Mouse (Mus musculus) spleen, postnatal 10 days (tissue): ENCODE results near the gene Metap1.

Source experiments
- DNase-seq, 2 experiments: peaks; one replicate each; pipeline ENCODE4 v3.0.0; 2021 to 2022; ENCODE audit warnings: low spot score in 2 of 2

The Metap1 gene

DNA sequence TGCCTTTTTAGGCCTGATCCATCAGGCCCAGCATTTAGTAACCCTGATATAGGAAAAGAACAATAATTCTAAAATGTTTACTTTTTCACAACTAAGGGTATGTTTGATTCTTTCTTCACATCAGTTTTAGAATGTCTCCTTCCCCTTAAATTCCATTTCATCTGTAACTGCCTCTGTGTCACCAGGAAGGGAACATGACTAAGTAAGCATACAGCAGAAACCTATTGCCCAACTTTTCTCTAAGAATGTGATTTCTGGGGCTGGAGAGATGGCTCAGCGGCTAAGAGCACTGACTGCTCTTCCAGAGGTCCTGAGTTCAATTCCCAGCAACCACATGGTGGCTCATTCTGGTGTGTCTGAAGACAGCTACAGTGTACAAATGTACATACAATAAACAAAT, 35.1 kb downstream of the Metap1 start:
- DNase-seq, result no peak

DNA sequence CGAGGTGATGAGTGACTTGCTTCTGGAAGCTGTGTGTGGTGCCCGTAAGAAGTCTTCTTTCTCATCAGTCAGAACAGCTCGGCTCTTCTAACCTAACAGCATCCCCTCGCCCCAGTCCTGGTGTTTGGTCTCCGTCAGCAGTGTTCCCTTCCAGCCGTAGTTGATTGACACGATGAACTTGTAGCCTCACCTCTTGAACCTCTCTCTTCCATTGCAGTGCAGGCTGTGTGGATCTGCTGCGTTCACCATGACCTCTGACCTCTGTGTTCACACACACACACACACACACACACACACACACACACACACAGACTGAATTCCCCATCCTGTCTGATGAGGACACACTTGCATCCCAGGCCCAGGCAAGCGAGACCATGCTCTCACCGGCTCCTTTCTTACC, 37.1 kb downstream of the Metap1 start:
- no peak for DNase-seq

DNA sequence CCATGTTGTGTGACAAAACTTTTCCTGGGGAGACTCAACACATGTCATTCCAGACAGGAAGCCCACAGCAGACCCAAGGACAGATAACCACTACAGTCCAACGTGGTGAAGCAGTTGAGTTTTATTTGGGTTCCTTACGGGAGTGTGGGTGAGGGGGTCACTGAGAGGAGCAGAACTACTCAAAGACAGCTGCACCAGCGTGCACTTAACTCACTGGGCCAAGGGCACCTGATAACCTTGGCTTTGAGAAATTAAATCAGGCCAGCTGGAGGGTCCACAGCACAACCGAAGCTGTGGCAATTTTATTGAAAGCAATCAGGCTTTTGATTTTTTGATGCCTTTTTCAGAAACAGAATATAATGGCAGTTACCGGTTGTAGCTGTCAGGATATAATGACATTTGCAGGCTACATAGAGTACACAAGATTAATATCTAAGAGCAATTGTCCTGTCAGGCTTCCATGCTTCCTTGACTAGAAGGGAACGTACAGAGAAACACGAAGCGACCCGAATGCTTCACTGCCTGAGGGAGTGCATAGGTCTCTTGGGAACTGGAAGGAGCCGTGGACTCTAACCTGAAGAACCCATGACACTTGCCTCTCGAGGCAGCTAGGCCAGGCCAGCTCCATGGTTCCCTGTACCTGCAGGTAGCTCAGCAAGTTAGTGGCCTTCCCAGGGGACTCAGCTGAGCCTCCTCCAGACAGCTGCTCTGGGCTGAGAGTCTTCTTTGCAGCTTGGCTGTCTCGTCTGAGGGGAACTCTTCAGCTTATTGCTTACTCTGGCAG, 41.0 kb downstream of the Metap1 start:
- DNase-seq, result no peak

DNA sequence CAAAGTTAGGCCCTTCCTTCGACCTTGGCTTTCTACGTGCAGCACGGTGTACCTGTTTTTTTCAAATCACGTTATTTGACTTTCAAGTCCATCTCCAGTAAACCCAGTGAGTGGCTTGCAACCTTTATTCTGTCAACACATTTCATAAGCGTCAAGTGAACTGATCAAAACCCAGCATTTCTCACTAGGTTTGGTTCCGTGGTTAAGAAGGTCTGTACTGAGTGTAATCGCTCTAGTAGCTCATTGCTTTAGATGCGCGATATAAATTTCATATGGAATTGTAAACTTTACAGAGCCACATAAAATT, 45.9 kb downstream of the Metap1 start:
- no peak for DNase-seq

DNA sequence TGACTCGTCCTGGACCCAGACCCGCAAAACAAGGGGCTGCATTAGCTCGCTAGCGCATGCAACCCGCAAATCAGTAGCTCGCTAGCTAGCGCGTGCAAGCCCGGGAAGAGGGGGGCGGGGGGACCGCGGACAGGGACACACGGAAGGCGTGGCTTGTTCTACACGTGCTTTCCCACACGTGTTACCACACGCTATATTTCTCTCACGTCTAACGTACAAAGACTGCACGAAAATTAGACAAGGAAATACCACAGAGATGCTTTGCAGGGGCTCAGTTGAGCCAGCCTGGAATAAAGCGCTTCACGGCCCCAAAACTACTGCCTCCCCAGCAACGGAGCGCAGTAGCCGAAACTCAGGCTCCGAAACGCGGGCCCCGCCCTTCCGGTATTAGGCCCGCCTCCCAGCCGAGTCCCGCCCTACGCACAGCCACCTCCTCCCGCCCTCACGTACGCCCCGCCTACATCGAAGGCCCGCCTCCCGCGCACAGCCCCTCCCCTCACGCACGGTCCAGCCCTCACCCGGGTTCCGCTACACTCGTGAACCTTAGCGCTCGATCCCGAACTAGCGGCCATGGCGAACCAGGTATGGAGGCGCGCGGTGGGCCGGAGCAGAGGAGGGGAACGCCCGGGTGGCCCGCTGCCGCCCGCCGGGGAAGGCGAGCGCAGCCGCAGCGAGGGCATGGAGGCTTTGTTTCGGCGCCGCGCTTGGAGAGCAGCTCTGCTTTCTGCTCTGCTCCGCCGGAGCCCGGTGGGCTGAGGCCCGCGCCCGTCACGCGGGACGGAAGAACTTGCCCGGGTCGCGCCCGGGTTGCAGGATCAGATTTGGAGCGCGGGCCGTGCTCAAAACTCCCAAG, 46.5 kb downstream of the Metap1 start, which contains the start of gene Adh5:
Gene Adh5, plus strand, starts transcription at position 482 of the 853 bp plus-strand sequence.
- DNase-seq, result peak; percentile 85 to 94

DNA sequence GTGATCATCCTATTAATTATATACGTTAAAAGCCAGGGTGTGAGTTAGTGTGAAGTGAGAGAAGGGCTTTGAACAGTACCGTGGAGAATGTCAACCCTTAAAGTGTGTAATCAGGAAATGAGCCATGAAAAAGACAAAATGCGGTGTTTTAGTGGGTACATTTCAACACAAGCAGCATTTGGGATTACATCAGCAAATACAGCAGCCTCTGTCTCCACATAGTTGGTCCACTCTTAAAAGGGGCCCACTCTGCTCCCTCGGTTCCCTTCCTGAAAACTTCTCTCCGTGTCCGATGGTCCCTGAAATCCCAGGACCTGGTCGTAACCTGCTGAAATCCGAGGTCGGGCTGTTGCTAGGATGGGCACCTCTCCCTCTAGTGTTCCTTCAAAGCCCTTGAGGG, 47.1 kb downstream of the Metap1 start:
- no peak for DNase-seq

DNA sequence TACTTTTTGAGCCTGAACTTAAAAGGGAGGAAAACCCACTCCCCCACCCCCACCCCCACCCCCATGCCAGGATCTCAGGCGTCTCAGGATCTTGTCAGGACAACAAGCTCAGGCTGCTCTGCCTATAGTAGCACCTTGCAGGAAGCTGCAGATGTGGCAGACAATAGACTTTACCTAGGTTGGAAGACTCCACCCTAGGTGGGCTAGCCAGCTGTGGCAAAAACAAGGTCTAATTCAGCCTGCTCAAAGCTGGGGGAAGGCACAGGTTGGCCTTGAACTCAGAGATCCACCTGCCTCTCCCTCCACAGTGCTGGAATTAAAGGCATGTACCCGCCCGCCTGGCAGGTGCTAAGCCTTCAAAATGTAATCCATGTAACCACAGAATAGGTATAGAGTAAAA, 50.6 kb downstream of the Metap1 start:
- no peak for DNase-seq

DNA sequence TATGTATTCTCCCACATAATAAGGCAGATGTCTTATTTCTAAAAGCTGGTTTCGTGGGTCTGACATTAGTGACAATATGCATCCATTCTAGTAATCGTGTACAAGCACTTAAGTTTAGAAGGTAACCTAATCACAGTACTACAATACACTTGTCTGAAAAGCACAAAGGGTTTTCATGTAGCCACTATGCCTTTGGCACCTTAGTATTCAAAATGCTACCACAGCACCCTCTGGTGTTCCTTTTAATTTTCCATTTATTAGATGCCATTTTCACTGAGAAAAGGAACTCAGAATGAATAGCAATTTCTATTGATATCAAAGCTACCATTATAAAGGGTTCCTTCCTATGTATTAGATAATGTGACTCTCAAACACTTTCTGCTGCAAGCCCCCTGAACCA, 57.5 kb downstream of the Metap1 start:
- no peak for DNase-seq

DNA sequence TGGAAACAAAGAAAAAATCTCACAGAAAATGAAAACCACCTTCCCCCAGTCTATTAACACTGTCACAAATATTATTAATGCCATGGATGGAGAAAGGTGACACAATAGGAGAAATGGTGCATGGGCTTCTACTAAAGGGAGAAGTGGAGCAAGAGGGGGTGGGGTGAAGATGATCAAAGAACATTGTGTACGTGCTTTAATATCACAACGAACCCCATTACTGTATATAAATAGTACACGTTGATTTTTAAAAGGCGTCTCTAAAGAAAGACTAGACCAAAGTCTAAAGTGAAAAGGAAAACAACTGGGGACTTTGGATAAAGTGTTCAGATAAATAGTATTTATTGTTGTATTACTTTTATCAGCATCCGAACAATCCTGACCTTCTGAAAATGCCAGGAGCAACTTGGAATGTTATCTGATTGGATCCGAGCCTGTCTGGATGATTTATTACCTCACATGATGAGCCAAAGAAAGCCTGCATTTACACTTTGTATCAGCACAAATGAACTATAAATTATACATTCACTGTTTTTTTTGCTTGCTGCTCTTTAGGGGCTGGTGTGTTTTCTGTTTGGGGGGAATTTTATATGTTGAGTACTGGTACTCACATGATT, 58.8 kb downstream of the Metap1 start:
- DNase-seq, result no peak

DNA sequence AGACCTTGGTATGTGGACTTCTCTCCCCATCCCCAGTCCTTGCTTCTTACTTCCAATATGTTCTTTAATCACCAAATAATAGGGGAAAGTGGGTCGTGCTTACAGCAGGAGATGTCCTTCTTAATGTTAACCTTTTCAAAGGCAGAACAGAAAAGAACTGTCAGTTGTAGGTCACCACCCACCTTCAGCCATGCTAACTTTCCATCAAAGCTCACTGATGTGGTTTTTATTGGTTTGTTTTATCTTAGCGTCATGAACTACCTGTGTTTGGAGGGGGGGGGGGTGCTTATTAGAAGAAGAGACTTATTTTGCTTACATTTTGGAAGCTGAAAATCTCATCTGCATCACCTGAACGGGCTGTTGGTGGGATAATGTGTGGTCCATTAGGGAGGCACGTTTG, 65.1 kb downstream of the Metap1 start:
- no peak for DNase-seq

DNA sequence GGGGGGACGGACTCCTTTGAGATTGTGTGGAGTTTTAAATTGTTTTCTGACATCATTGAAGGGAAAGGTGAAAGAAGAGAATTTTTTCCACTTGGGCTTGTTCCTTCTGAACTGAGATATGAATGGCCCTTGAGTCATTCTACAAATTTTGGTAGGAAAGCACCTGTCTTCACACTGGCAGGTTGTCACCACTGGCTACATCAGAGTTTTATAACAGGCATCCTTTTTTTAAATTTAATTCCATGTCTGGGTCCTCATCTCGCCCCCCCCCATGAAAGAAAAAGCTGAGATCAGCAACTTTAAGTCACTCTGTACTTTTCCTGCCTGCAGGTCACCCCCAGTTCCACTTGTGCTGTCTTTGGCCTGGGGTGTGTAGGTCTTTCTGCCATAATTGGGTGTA, 65.7 kb downstream of the Metap1 start:
- no peak for DNase-seq

DNA sequence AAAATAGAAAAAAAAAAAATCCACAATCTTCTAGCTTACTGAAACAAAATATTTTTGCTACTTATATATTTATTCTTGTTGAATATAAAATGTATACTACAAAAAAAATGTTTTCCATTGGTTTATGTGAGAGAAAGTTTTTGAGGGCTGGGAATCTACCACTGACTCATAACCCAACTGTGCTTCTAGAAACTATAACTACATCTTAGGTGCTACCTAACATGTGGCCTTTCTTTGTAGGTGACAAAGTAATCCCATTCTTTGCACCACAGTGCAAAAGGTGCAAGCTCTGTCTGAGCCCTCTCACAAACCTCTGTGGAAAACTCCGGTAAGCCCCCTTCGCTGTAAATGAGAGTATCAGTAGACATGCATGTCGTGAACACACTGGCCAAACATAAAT, 68.9 kb downstream of the Metap1 start:
- DNase-seq, result no peak

DNA sequence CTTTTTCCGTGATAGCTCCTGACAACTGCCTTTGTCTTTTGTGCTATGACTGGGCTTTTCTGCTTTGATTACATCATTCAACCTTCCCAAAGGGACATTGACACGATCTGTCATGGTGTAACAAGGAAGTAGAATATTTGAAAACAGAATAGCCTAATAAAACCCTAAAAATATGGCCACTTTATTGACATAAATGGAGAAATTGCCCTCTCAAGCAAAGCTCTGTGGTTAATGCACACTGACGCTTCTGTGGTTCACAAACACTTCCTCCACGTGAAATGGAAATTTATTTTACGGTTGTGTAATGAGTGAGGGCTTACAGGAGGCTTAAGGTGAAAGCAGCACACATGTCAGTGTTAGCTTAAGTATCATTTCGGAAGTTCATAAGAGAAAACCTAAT, 69.9 kb downstream of the Metap1 start:
- no peak for DNase-seq

DNA sequence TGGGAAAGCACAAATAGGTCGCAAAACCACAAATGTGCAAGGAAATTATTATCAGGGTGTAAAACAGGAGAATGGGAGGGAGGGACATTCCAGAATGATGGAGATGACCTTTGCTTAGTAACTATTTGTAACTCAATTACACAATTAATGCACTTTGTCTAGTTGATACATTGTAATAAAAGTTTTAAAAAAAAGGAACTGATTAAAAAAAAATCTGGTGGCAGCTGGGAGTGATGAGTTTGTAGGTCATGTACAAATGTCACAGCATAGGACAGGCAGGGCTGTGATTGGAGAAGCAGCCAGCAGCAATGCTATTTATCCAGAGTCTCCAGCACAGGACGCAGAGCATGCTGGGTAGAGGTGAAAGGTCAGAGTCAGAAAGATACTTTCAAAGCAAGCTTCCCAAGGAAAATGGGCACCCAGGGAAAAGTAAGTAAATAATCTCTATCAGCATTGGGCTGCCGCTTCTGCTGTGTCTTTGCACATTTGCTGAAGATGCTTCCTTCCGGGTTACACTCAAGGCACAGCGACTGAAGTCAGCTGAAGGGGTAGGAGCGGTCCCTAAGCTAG, 74.1 kb downstream of the Metap1 start, which contains the start of gene Adh4:
Gene Adh4, plus strand, starts transcription at position 346 of the 570 bp plus-strand sequence.
- no peak for DNase-seq

DNA sequence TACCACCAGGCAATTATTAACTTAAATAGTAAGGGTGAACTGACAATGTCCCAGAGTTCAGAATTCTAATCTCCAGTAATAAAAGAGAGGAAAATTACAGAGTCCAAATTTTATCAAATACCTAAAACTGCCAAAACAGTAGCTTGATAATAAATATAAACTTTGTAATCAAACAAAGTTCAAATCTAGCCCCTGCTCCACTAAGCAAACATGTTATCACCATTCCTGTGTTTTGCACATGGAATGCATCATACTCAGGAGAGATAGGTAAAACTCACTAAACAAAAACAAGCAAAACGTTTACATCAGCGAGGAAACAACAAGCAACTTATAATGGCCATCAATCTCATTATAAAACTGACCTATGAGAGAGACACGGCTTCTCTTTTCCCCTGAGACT, 79.1 kb downstream of the Metap1 start:
- no peak for DNase-seq

DNA sequence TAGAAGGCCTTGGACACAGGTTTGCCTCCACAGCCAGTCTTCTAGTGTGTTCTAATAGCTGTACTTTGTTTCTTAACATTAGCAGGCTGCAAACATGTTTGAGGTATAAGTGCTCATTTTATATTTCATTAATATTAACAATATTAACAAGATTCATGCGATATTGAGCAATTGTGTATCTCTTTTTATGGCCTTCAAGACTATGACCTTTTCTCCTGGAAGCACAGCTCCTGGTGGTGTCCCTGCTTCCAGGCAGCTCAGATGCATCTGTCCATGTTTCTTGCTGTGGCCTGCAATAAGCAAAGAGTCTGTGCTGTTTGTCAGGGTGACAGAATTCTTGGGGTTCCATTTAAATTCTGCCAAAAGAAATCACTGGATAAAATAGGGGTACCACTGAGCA, 79.7 kb downstream of the Metap1 start:
- DNase-seq, result no peak
